Mouse (Mus musculus) liver, postnatal 0 days (tissue): ENCODE measurements at regions not wholly inside any gene's neighbourhood (a gene's known extent, or its start where the extent isn't known, plus 50 kb on each side); places are given as distances from the start of the nearest gene placed in this dataset.

Experiments used
- CTCF ChIP-seq: sonication (generic); IDR thresholded peaks from 2 replicates; pipeline ENCODE4 v1.5.1; 2016; ENCODE audit warnings: antibody characterized with exemption, low read depth
- EP300 ChIP-seq: IDR thresholded peaks from 2 replicates; pipeline ENCODE4 v1.6.1; 2016; ENCODE audit warnings: antibody characterized with exemption, low read depth, mild to moderate bottlenecking

DNA sequence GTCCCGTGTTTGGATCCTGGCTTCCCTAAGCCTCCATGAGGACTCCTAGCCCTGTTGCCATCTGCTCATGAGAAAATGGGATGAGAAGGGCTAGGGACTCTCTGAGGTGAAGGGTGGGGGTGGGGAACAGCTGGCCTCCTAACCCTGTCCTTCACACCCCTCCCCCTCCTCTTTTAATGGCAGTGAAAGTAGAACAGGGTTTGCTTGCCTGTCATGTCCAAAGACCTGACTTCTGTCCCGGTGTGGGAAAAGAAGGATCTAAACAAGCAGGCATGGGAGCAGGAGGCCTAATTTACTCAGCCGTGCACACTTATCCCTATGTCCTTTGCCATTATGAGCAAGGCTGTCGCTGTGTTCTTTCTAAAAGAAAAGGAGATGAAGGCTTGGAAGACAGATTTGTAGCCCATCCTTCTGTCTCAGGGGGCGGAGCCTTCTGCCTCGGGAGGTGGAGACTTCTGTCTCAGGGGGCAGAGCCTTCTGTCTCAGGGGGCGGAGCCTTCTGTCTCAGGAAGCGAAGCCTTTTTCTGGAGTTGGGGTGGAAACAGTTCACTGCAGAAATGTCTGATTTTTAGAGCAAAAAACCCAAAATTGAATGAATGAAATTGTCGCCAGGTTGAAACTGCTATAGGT is 66.4 kb downstream of the Cmpk2 start:
- no peak for TF ChIP-seq CTCF
- TF ChIP-seq EP300, result no peak
